Mouse (Mus musculus) liver, embryonic 14.5 days (tissue): ENCODE measurements around the gene Dut. TPM values are rescaled to one million over a fixed set of nuclear protein-coding genes. Genes with fewer than 3 reads are reported as not detected.

Experiments used
- ATAC-seq: fragments of 200-750 bp; cut with Nextera tagmentation; 2 replicates; pipeline ENCODE4 v1.8.0; 2017; ENCODE audit warnings: moderate number of reproducible peaks, mild to moderate bottlenecking, moderate library complexity; ENCODE audit not compliant: insufficient read depth
- DNase-seq, 3 experiments: peaks; one replicate each; pipeline ENCODE4 v3.0.0-alpha.2; 2012 to 2013; ENCODE audit warnings: low read depth in 3 of 3, low spot score in 3 of 3
- H3K27ac ChIP-seq: fragments of 300-500 bp; sonication (generic); 2 replicates; pipeline ENCODE4 v1.5.1; 2014; ENCODE audit warnings: moderate library complexity, mild to moderate bottlenecking, control low read depth, inconsistent platforms
- H3K27me3 ChIP-seq: fragments of 300-500 bp; sonication (generic); 2 replicates; pipeline ENCODE4 v1.6.1; 2014; ENCODE audit warnings: mild to moderate bottlenecking, low read length, moderate library complexity; ENCODE audit not compliant: control insufficient read depth, insufficient read depth
- H3K36me3 ChIP-seq: fragments of 300-500 bp; sonication (generic); replicated peaks from 2 replicates; pipeline ENCODE4 v1.6.1; 2014; ENCODE audit warnings: low read depth; ENCODE audit not compliant: control insufficient read depth, insufficient read depth
- H3K4me1 ChIP-seq, 2 experiments: fragments of 200-500 bp in 1 of 2; fragments of 300-500 bp in 1 of 2; sonication (generic) in 1 of 2; replicated peaks; 2 replicates each; pipeline ENCODE4 v1.6.1; 2012 to 2014; ENCODE audit warnings: antibody characterized with exemption in 1 of 2, inconsistent platforms in 1 of 2, low read length in 1 of 2; ENCODE audit not compliant: control insufficient read depth in 2 of 2, insufficient read depth in 2 of 2
- H3K4me2 ChIP-seq: fragments of 300-500 bp; sonication (generic); 2 replicates; pipeline ENCODE4 v1.6.1; 2014; ENCODE audit warnings: low read depth, mild to moderate bottlenecking, control low read depth, moderate library complexity
- H3K4me3 ChIP-seq, 2 experiments: fragments of 200-500 bp in 1 of 2; fragments of 300-500 bp in 1 of 2; sonication (generic) in 1 of 2; 2 replicates each; pipeline ENCODE4 v1.5.1; 2012 to 2014; ENCODE audit warnings: low read depth in 2 of 2, low read length in 2 of 2, mild to moderate bottlenecking in 2 of 2, control low read depth in 1 of 2, inconsistent platforms in 1 of 2, moderate library complexity in 1 of 2; ENCODE audit not compliant: insufficient read depth in 1 of 2
- H3K9ac ChIP-seq: fragments of 300-500 bp; sonication (generic); replicated peaks from 2 replicates; pipeline ENCODE4 v1.6.1; 2014; ENCODE audit warnings: mild to moderate bottlenecking, control low read depth, moderate library complexity
- H3K9me3 ChIP-seq: fragments of 300-500 bp; sonication (generic); 2 replicates; pipeline ENCODE4 v1.6.1; 2016; ENCODE audit warnings: low read length, mixed read lengths; ENCODE audit not compliant: control insufficient read depth
- CTCF ChIP-seq: IDR thresholded peaks from 2 replicates; pipeline ENCODE4 v1.5.1; 2016; ENCODE audit warnings: antibody characterized with exemption, low read depth, control low read depth
- EP300 ChIP-seq: IDR thresholded peaks from 2 replicates; pipeline ENCODE4 v1.6.1; 2016; ENCODE audit warnings: antibody characterized with exemption, low read depth
- WGBS: fragments of 180-500 bp; shearing (Covaris S2); extraction: QIAGEN DNeasy Blood & Tissue Kit; methylation state at CpG from one replicate; pipeline ENCODE4 v1.1.7; 2014; ENCODE audit not compliant: insufficient replicate concordance; 5-methylcytosine and 5-hydroxymethylcytosine counted together
- polyA plus RNA-seq, 2 experiments: library from polyadenylated mRNA; depleted of rRNA in 1 of 2; stranded (reverse) in 1 of 2; unstranded in 1 of 2; fragments of >200 nt; fragmentation: Nextera tagmentation in 1 of 2; extraction: Ambion mirVana in 1 of 2; gene quantifications; 2 replicates each; pipeline versions ENCODE4 v1.2.1 to v1.2.3; 2012 to 2014

Dut gene
- polyA plus RNA-seq, 2 experiments: 89.0 to 138 TPM

GRCm38 (mm10) chr2:125263056-125263455 lies 16.1 kb downstream of the Dut start:
- ATAC-seq: no peak
- no peak overlapping the region for H3K27ac ChIP-seq
- 28% methylated on average over 5 of the region's 5 CpGs for WGBS
- peaks cover 11% of the 10 kb centered on the region for H3K36me3 ChIP-seq
- no peak overlapping the region for H3K9ac ChIP-seq
- no peak overlapping the region for H3K4me3 ChIP-seq
- DNase-seq: no peak
- no peaks in the 10 kb centered on the region for H3K27me3 ChIP-seq
- H3K4me2 ChIP-seq: no peak overlapping the region
- H3K9me3 ChIP-seq: no peaks in the 10 kb centered on the region
- no peaks in the 10 kb centered on the region for H3K4me1 ChIP-seq
- TF ChIP-seq CTCF: no peak
- no peak for TF ChIP-seq EP300

- no peaks in the 10 kb centered on the region for H3K27me3 ChIP-seq
- H3K27ac ChIP-seq: no peak overlapping the region
- H3K36me3 ChIP-seq: peaks cover 10% of the 10 kb centered on the region
- no peak overlapping the region for H3K4me2 ChIP-seq
- no peaks in the 10 kb centered on the region for H3K4me1 ChIP-seq
- no peak overlapping the region for H3K4me3 ChIP-seq
- ATAC-seq (no peak), DNase-seq (no peak)
- H3K9ac ChIP-seq: no peak overlapping the region
- WGBS: 28% methylated on average over 9 of the region's 9 CpGs
- no peaks in the 10 kb centered on the region for H3K9me3 ChIP-seq
- TF ChIP-seq CTCF (no peak), EP300 (no peak)
Observed at GRCm38 (mm10) chr2:125263753-125264152, 16.8 kb downstream of the Dut start.

- DNase-seq: no peak
- no peak for TF ChIP-seq CTCF
- TF ChIP-seq EP300: no peak
- H3K27ac ChIP-seq: no peak overlapping the region
- H3K27me3 ChIP-seq: no peaks in the 10 kb centered on the region
- no peaks in the 10 kb centered on the region for H3K9me3 ChIP-seq
- H3K4me3 ChIP-seq: no peak overlapping the region
- ATAC-seq: no peak
- H3K4me1 ChIP-seq: no peaks in the 10 kb centered on the region
- no peak overlapping the region for H3K9ac ChIP-seq
- no peak overlapping the region for H3K4me2 ChIP-seq
- WGBS: 42% methylated on average over 1 of the region's 1 CpGs
- no peaks in the 10 kb centered on the region for H3K36me3 ChIP-seq
Observed at GRCm38 (mm10) chr2:125268876-125269275, 21.9 kb downstream of the Dut start.

GRCm38 (mm10) chr2:125275617-125276016 lies 28.6 kb downstream of the Dut start:
- Histone ChIP-seq H3K4me2 (no peak overlapping the region), H3K36me3 (no peaks in the 10 kb centered on the region), H3K9me3 (no peaks in the 10 kb centered on the region), H3K27ac (no peak overlapping the region), H3K9ac (no peak overlapping the region), H3K4me1 (no peaks in the 10 kb centered on the region), H3K27me3 (no peaks in the 10 kb centered on the region), H3K4me3 (no peak overlapping the region)
- ATAC-seq (no peak), DNase-seq (no peak)
- TF ChIP-seq EP300: no peak
- TF ChIP-seq CTCF: no peak
- 65% methylated on average over 5 of the region's 5 CpGs for WGBS

GRCm38 (mm10) chr2:125276692-125277091 lies 29.7 kb downstream of the Dut start:
- Histone ChIP-seq H3K9ac (no peak overlapping the region), H3K4me3 (no peak overlapping the region), H3K27me3 (no peaks in the 10 kb centered on the region), H3K4me1 (no peaks in the 10 kb centered on the region), H3K27ac (no peak overlapping the region), H3K36me3 (no peaks in the 10 kb centered on the region), H3K9me3 (no peaks in the 10 kb centered on the region), H3K4me2 (no peak overlapping the region)
- no peak for ATAC-seq
- TF ChIP-seq CTCF (no peak), EP300 (no peak)
- no peak for DNase-seq
- 55% methylated on average over 5 of the region's 5 CpGs for WGBS
